Mouse (Mus musculus) stomach, postnatal 0 days (tissue): Measurements from ENCODE around the gene Rps6ka4.

Experiments used
- CTCF ChIP-seq: IDR thresholded peaks from 2 replicates; pipeline ENCODE4 v1.5.1; 2016; ENCODE audit warnings: antibody characterized with exemption, low read depth, mild to moderate bottlenecking, moderate library complexity
- EP300 ChIP-seq: optimal IDR thresholded peaks from 2 replicates; pipeline ENCODE3; 2016; ENCODE audit warnings: antibody characterized with exemption

- TF ChIP-seq CTCF: no peak
- TF ChIP-seq EP300: no peak
Observed at GRCm38 (mm10) chr19:6858031-6858430, 17.6 kb upstream of the Rps6ka4 start, which contains the start of gene Ccdc88b.
